Mouse (Mus musculus) bone marrow, adult 2 months (tissue): ENCODE data around the gene Slc16a8.

Source experiments
- CTCF ChIP-seq: fragments of 200-500 bp; IDR thresholded peaks from 2 replicates; pipeline ENCODE4 v1.5.1; 2011; ENCODE audit warnings: low read length, control low read depth; ENCODE audit not compliant: control insufficient read depth, insufficient read depth
- POLR2A ChIP-seq: fragments of 200-500 bp; IDR thresholded peaks from 2 replicates; pipeline ENCODE4 v1.6.1; 2011; ENCODE audit warnings: low read depth, mild to moderate bottlenecking, control low read depth, low read length, borderline replicate concordance; ENCODE audit not compliant: control insufficient read depth

DNA sequence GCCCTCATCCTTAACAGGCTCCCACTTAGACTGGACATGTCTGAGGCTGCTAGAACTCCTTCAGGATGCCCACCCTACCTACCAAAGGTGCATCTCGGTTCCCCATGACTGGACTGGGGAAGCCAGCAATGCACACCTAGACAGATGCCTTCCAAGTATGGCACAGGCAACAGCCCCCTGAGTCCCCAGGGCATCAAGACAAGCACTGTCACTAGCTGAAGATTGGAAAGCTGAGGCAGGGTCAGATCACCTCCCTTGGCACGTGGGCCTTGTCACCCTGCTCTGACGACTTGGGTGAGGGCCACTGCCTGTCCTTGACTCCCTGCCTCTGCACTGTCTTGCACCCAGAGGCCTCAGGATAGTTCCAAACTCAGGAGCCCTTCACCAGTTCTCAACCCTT is 33.8 kb upstream of the Slc16a8 start:
- TF ChIP-seq CTCF: no peak
- TF ChIP-seq POLR2A: no peak
